Mouse (Mus musculus) left cerebral cortex, adult 9 months (tissue): ENCODE data around the gene Chrna7.

Experiments
- DNase-seq, 2 experiments: peaks; one replicate each; pipeline ENCODE4 v3.0.0; 2022; ENCODE audit warnings: low spot score in 2 of 2

The Chrna7 gene

GRCm38 (mm10) chr7:63212084-63212723 lies at the start of gene Chrna7:
Gene Chrna7, minus strand, starts transcription at chr7:63212569.
- peak; percentile 43 to 81 for DNase-seq

GRCm38 (mm10) chr7:63249404-63249803 lies 37.0 kb upstream of the Chrna7 start:
- no peak for DNase-seq

GRCm38 (mm10) chr7:63237852-63238516 lies 25.6 kb upstream of the Chrna7 start:
- DNase-seq = no peak

GRCm38 (mm10) chr7:63225066-63225780 lies 12.9 kb upstream of the Chrna7 start:
- DNase-seq = no peak

- DNase-seq = peak in 1 of 2 experiments; percentile 14
Observed at GRCm38 (mm10) chr7:63211641-63212083, 707 bp downstream of the Chrna7 start.

GRCm38 (mm10) chr7:63209501-63209900 lies 2.9 kb downstream of the Chrna7 start:
- no peak for DNase-seq

- no peak for DNase-seq
Observed at GRCm38 (mm10) chr7:63207137-63207536, 5.2 kb downstream of the Chrna7 start.

GRCm38 (mm10) chr7:63195560-63195959 lies 16.8 kb downstream of the Chrna7 start:
- DNase-seq = no peak

- DNase-seq = no peak
Observed at GRCm38 (mm10) chr7:63189647-63190534, 22.5 kb downstream of the Chrna7 start.

- DNase-seq = peak in 1 of 2 experiments; percentile 29
Observed at GRCm38 (mm10) chr7:63170063-63170787, 42.1 kb downstream of the Chrna7 start.

- DNase-seq = no peak
Observed at GRCm38 (mm10) chr7:63164617-63165016, 47.8 kb downstream of the Chrna7 start.

GRCm38 (mm10) chr7:63162272-63162864 lies 50.0 kb downstream of the Chrna7 start:
- DNase-seq = no peak

- DNase-seq = no peak
Observed at GRCm38 (mm10) chr7:63153239-63153638, 59.1 kb downstream of the Chrna7 start.

- no peak for DNase-seq
Observed at GRCm38 (mm10) chr7:63148740-63149139, 63.6 kb downstream of the Chrna7 start.

- no peak for DNase-seq
Observed at GRCm38 (mm10) chr7:63148321-63148720, 64.0 kb downstream of the Chrna7 start.

GRCm38 (mm10) chr7:63122547-63122946 lies 89.8 kb downstream of the Chrna7 start:
- DNase-seq = no peak

GRCm38 (mm10) chr7:63113671-63114070 lies 98.7 kb downstream of the Chrna7 start:
- no peak for DNase-seq

GRCm38 (mm10) chr7:63113252-63113651 lies 99.1 kb downstream of the Chrna7 start:
- no peak for DNase-seq

GRCm38 (mm10) chr7:63109348-63109747 lies 103.0 kb downstream of the Chrna7 start:
- DNase-seq = no peak

- DNase-seq = peak in 1 of 2 experiments; percentile 9
Observed at GRCm38 (mm10) chr7:63085954-63086353, 126.4 kb downstream of the Chrna7 start.
